Mouse (Mus musculus): ENCODE data around the gene Bod1l. TPM values are rescaled to one million over a fixed set of nuclear protein-coding genes. Genes with fewer than 3 reads are reported as not detected.

Bod1l gene
- total RNA-seq (2021) = 10 to 100 TPM; 33.7 to 39.2 TPM
- long read RNA-seq, experiment 1, partial matches to known transcripts = 48 of 50 reads
- long read RNA-seq, experiment 1, other reads (novel, unspliced or antisense) = 2 of 50 reads
- long read RNA-seq, experiment 2, partial matches to known transcripts = 1 of 2 reads
- long read RNA-seq, experiment 2, other reads (novel, unspliced or antisense) = 1 of 2 reads

GRCm38 (mm10) chr5:41844147-41844529 is at the start of gene Bod1l:
Bod1l (minus strand) TSS chr5:41844315.
- peak; percentile 98 for DNase-seq

- DNase-seq = no peak
These were observed 49.2 kb upstream of the Bod1l start for GRCm38 (mm10) chr5:41893351-41893750.

- no peak for DNase-seq
These were observed 46.8 kb upstream of the Bod1l start for GRCm38 (mm10) chr5:41890871-41891270.

GRCm38 (mm10) chr5:41889245-41889849 is 45.2 kb upstream of the Bod1l start:
- no peak for DNase-seq

- peak in 1 of 2 experiments; percentile 35 for DNase-seq
These were observed 44.7 kb upstream of the Bod1l start for GRCm38 (mm10) chr5:41888834-41889233.

GRCm38 (mm10) chr5:41887738-41888137 is 43.6 kb upstream of the Bod1l start:
- DNase-seq = peak; percentile 80 to 83

- peak; percentile 59 to 64 for DNase-seq
These were observed 40.4 kb upstream of the Bod1l start for GRCm38 (mm10) chr5:41884563-41884962.

- no peak for DNase-seq
These were observed 27.0 kb upstream of the Bod1l start for GRCm38 (mm10) chr5:41871164-41871563.

- DNase-seq = no peak
These were observed 11.7 kb upstream of the Bod1l start for GRCm38 (mm10) chr5:41855781-41856180.

GRCm38 (mm10) chr5:41845558-41845937 is 1.4 kb upstream of the Bod1l start:
- no peak for DNase-seq

- DNase-seq = peak; percentile 21 to 34
These were observed 874 bp upstream of the Bod1l start for GRCm38 (mm10) chr5:41844820-41845557.

GRCm38 (mm10) chr5:41843419-41844146 is 532 bp downstream of the Bod1l start:
- peak in 1 of 2 experiments; percentile 6 for DNase-seq

- DNase-seq = peak; percentile 82 to 84
These were observed 1.4 kb downstream of the Bod1l start for GRCm38 (mm10) chr5:41842681-41843080.

- no peak for DNase-seq
These were observed 2.4 kb downstream of the Bod1l start for GRCm38 (mm10) chr5:41841735-41842134.

- DNase-seq = no peak
These were observed 14.0 kb downstream of the Bod1l start for GRCm38 (mm10) chr5:41830100-41830499.

GRCm38 (mm10) chr5:41821158-41821557 is 23.0 kb downstream of the Bod1l start:
- DNase-seq = no peak

GRCm38 (mm10) chr5:41820530-41820929 is 23.6 kb downstream of the Bod1l start:
- DNase-seq = no peak

- no peak for DNase-seq
These were observed 31.6 kb downstream of the Bod1l start for GRCm38 (mm10) chr5:41812516-41812915.

GRCm38 (mm10) chr5:41811279-41811678 is 32.8 kb downstream of the Bod1l start:
- no peak for DNase-seq

GRCm38 (mm10) chr5:41807383-41807782 is 36.7 kb downstream of the Bod1l start:
- DNase-seq = no peak

GRCm38 (mm10) chr5:41806176-41806575 is 37.9 kb downstream of the Bod1l start:
- DNase-seq = no peak

GRCm38 (mm10) chr5:41805085-41805484 is 39.0 kb downstream of the Bod1l start:
- DNase-seq = no peak

- no peak for DNase-seq
These were observed 39.5 kb downstream of the Bod1l start for GRCm38 (mm10) chr5:41804643-41805042.
